Mouse (Mus musculus) E14TG2a.4 (cell line): Measurements from ENCODE around the gene St6galnac3.

Source experiments
- CTCF ChIP-seq: conservative IDR thresholded peaks from 2 replicates; pipeline ENCODE4 v1.5.1; 2014; ENCODE audit warnings: low read length
- NANOG ChIP-seq: IDR thresholded peaks from 2 replicates; pipeline ENCODE4 v1.6.1; 2014; ENCODE audit warnings: borderline replicate concordance, low read length, mixed read lengths
- POU5F1 ChIP-seq: IDR thresholded peaks from 2 replicates; pipeline ENCODE4 v1.6.1; 2014; ENCODE audit warnings: low read length, borderline replicate concordance

DNA sequence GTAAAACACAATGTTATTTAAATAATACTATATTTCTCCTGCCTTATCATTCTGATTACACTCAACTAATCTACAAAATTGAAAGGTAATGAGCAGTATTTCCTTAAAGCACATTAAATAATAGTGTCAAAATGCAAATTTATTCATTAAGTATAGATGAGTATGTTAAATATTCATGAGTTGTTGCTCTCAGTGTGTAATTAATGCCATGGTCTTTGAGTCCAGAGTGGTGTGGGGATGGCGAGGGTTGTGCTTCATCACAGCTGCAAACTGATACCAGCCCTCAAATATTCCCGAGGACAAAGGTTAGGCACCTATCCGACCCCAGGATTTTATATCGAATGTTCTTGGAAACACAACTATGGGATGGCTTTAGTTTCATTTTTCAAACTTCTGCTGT lies 548.2 kb downstream of the St6galnac3 start:
- no peak for TF ChIP-seq CTCF
- no peak for TF ChIP-seq POU5F1
- TF ChIP-seq NANOG, result no peak
